Mouse (Mus musculus) small intestine, adult 2 months (tissue): ENCODE results near the gene Dsel. TPM values are rescaled to one million over a fixed set of nuclear protein-coding genes. Genes with fewer than 3 reads are reported as not detected.

Experiments used
- H3K27ac ChIP-seq: fragments of 200-500 bp; 2 replicates; pipeline ENCODE4 v1.5.1; 2012; ENCODE audit warnings: low read depth, low read length, control low read depth, inconsistent platforms; ENCODE audit not compliant: insufficient read depth
- H3K27me3 ChIP-seq: fragments of 200-500 bp; 2 replicates; pipeline ENCODE4 v1.6.1; 2012; ENCODE audit warnings: mild to moderate bottlenecking, moderate library complexity, low read length, inconsistent platforms; ENCODE audit not compliant: control insufficient read depth, insufficient read depth
- H3K36me3 ChIP-seq: fragments of 200-500 bp; 2 replicates; pipeline ENCODE4 v1.6.1; 2012; ENCODE audit warnings: mild to moderate bottlenecking, low read length, control low read depth, inconsistent platforms; ENCODE audit not compliant: control insufficient read depth, insufficient read depth
- H3K4me1 ChIP-seq: fragments of 200-500 bp; 2 replicates; pipeline ENCODE4 v1.6.1; 2012; ENCODE audit warnings: low read length, inconsistent platforms, mixed read lengths; ENCODE audit not compliant: control insufficient read depth, insufficient read depth, insufficient read length
- H3K4me3 ChIP-seq: fragments of 200-500 bp; 2 replicates; pipeline ENCODE4 v1.5.1; 2012; ENCODE audit warnings: low read depth, mild to moderate bottlenecking, control low read depth, inconsistent platforms, low read length, moderate library complexity
- CTCF ChIP-seq: fragments of 200-500 bp; IDR thresholded peaks from 2 replicates; pipeline ENCODE4 v1.5.1; 2012; ENCODE audit warnings: low read depth, mild to moderate bottlenecking, control low read depth, inconsistent platforms, low read length, moderate library complexity, mixed read lengths; ENCODE audit not compliant: insufficient replicate concordance, insufficient read length; ENCODE audit errors: extremely low read depth
- POLR2A ChIP-seq: fragments of 200-500 bp; IDR thresholded peaks from 2 replicates; pipeline ENCODE4 v1.6.1; 2012; ENCODE audit warnings: low read depth, mild to moderate bottlenecking, control low read depth, inconsistent platforms, low read length, moderate library complexity
- WGBS: fragments of 180-500 bp; shearing (Covaris S2); methylation state at CpG from one replicate; pipeline ENCODE4 v1.1.7; 2018; 5-methylcytosine and 5-hydroxymethylcytosine counted together
- polyA plus RNA-seq: library from polyadenylated mRNA; depleted of rRNA; stranded (reverse); fragments of >200 nt; gene quantifications from 2 replicates; pipeline ENCODE4 v1.2.3, GENCODE M21; 2012

The Dsel gene
- polyA plus RNA-seq, 1 experiment = 2.4 TPM

DNA sequence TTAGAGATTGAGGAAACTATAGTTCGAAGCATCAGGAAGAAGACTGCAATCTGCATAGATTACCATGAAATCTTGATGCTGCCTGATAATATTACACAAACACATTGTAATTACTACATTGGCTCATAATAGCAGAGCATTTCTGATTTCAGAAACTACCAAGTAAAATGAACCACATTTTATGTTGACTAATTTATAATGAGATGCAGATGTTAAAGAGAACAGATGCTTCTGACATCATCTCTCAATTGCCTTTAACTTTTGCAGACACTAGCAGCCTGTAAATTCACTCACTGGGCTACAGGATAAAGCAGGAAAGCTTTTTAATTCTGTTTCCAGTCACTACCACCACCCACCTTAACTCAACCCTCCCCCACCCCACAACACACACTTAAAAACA, 6.9 kb downstream of the Dsel start:
- WGBS = 89% methylated on average over 1 of the region's 1 CpGs
- Histone ChIP-seq H3K27me3 (no peaks in the 10 kb centered on the region), H3K4me3 (no peak overlapping the region), H3K4me1 (no peaks in the 10 kb centered on the region), H3K27ac (no peak overlapping the region), H3K36me3 (no peaks in the 10 kb centered on the region)
- TF ChIP-seq POLR2A = no peak
- TF ChIP-seq CTCF = no peak

DNA sequence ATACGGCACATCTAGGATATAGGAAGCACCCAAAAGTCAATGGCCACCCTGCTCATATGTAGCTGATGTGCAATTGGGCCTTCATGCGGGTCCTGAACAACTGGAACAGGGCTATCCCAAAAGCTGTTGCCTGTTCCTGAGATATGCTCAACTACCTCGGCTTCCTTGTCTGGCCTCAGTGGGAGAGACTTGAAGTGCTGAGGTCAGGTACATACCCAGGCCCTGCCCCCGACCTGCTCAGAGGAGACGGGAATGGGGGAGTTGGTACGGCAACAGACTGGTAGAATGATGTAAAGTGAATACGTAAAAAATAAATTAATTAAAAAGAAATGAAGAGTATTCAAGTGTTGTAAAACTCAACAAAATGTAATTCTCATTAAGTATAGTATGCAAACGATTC, 12.3 kb downstream of the Dsel start:
- no peaks in the 10 kb centered on the region for H3K27me3 ChIP-seq
- H3K27ac ChIP-seq = no peak overlapping the region
- no peaks in the 10 kb centered on the region for H3K4me1 ChIP-seq
- no peak for TF ChIP-seq POLR2A
- TF ChIP-seq CTCF = no peak
- no peaks in the 10 kb centered on the region for H3K36me3 ChIP-seq
- H3K4me3 ChIP-seq = no peak overlapping the region
- WGBS = 91% methylated on average over 8 of the region's 8 CpGs

- Histone ChIP-seq H3K36me3 (no peaks in the 10 kb centered on the region), H3K4me1 (no peaks in the 10 kb centered on the region), H3K4me3 (no peak overlapping the region), H3K27me3 (no peaks in the 10 kb centered on the region), H3K27ac (no peak overlapping the region)
- WGBS = 59% methylated on average over 2 of the region's 2 CpGs
- TF ChIP-seq POLR2A = no peak
- TF ChIP-seq CTCF = no peak
Measured at GRCm38 (mm10) chr1:111833583-111834225, 31.0 kb downstream of the Dsel start.
